Mouse (Mus musculus): ENCODE data around the gene Wdr83. TPM values are rescaled to one million over a fixed set of nuclear protein-coding genes. Genes with fewer than 3 reads are reported as not detected.

Gene Wdr83
- total RNA-seq, 2 experiments from 2014 or later: 26.3 to 34.6 TPM

DNA sequence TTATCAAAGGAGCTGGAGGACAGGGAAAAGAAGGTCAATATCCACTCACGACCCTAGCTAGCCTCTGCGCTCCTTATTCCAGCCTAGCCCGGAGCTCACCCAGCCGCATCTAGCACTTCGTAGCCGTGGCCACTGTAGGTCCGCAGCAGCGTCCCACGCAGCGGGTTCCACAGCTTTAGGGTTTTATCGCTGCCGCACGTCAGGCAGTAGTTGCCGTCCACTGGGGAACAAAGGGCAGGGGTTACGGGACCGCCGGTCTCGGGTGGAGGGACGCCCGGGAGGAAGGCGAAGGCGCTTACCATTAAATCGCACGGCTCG, 933 bp downstream of the Wdr83 start:
- DNase-seq (ENCODE audit: low spot score in 2 of 2): no peak

DNA sequence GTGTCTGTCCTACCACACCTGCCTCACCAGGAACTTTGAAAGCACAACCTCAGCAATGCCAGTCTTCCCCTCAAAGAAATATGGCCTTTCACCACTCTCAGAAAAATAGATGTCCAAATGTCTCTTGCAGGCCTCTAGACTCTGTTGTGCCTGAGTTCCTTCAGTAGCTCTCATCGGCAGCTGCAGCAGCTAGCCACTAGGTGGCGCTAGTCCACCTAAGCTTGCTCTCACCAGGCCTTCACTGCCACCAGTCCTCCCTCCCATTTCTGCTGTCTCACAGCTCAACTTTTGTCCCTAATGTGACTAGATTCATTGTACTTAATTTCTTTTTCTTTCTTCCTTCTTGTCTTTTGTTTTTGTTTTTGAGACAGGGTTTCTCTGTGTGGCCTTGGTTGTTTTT, 4.1 kb downstream of the Wdr83 start:
- DNase-seq (ENCODE audit: low spot score in 2 of 2): peak; percentile 76 to 87

DNA sequence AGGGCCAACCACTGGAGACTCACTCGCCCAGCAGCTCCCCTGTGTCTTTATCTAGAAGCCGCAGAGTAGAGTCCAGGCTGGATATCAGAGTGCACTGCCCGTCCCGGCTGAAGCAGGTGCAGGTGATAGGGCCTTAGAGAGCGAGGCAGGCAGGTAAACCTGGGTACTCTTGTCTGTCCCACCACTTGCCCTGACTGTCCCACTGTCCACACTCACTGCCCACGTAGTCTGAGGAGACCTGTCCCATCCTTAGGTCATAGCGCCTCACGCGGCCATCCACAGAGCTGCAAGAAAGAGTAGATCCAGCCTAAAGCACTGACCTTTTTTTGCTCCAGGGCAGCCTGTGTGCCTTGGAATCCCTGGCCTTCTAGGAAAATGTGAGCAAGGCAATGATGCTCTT, 5.1 kb downstream of the Wdr83 start:
- no peak for DNase-seq (ENCODE audit: low spot score in 2 of 2)

DNA sequence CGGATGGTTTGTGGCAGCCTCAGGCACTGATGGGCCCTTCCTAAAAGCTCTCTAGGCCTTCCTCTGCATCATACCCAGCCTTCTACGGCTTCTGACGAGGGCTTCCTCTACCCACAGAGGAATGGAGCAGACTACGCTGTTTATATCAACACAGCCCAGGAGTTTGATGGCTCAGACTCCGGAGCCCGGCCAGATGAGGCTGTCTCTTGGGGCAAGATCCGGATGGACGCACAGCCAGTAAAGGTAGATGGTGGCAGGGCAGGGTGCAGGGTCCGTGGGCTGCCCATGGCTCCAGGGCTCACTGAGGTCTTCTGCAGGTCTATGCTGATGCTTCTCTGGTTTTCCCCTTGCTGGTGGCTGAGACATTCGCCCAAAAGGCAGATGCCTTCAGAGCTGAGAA, 6.5 kb downstream of the Wdr83 start:
- DNase-seq (ENCODE audit: low spot score in 2 of 2): no peak

DNA sequence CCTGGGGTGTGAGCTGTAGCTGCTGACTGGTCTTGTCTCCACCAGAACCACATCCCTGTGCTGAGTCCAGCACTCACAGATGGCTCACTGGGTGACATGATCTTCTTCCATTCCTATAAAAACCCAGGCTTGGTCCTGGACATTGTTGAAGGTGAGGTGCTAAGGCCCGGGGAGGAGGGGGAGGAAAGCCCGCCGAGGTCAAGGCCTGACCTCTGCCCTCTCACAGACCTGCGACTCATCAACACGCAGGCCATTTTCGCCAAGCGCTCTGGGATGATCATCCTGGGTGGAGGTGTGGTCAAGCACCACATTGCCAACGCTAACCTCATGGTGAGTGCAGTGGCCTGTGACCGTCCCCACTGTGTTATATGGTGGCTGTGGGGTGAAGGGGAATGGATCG, 6.9 kb downstream of the Wdr83 start:
- DNase-seq (ENCODE audit: low spot score in 2 of 2): no peak

DNA sequence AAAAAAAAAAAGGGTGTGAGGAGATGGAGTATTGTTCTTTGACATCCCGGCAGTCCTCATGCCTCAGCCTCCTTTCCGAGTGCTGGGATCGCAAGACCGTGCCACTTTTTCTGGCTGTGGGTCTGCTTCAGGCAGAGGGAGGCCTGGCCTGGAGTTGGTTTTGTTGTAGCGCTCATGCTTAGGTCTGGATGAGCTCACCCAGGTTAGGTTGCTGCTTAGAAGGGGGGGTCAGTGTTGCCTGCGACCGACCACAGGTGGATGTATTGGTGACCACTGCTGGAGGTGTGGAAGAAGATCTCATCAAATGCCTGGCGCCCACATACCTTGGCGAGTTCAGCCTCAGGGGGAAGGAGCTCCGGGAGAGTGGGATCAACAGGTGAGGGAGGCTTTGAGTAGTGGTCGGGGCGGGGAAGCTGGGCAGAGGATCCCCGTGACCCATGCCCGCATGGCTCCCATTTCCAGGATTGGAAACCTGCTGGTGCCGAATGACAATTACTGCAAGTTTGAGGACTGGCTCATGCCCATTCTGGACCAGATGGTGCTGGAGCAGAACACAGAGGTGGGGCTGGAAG, 8.0 kb downstream of the Wdr83 start:
- DNase-seq (ENCODE audit: low spot score in 2 of 2): no peak

DNA sequence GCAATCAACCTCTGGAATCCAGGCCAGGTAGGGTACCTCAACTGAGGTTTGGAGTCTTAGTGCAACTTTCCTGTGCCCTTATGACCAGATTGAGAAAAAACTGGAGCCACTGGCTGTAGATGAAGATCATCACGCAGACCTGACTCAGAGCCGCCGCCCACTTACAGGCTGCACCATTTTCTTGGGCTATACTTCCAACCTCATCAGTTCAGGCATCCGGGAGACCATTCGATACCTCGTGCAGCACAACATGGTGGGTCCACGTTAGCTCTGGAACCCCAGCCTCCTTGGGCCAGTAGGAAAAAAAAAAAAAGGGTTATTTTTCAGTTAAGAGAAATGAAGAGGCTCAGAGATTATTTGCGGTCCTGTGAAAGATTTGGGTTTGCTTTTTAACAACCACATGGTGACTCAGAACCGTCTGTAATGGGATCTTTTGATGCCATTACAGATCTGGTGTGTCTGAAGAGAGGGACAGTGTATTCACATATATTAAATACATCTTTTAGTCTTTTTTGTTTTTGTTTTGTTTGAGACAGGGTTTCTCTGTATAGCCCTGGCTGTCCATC, 8.7 kb downstream of the Wdr83 start:
- no peak for DNase-seq (ENCODE audit: low spot score in 2 of 2)

DNA sequence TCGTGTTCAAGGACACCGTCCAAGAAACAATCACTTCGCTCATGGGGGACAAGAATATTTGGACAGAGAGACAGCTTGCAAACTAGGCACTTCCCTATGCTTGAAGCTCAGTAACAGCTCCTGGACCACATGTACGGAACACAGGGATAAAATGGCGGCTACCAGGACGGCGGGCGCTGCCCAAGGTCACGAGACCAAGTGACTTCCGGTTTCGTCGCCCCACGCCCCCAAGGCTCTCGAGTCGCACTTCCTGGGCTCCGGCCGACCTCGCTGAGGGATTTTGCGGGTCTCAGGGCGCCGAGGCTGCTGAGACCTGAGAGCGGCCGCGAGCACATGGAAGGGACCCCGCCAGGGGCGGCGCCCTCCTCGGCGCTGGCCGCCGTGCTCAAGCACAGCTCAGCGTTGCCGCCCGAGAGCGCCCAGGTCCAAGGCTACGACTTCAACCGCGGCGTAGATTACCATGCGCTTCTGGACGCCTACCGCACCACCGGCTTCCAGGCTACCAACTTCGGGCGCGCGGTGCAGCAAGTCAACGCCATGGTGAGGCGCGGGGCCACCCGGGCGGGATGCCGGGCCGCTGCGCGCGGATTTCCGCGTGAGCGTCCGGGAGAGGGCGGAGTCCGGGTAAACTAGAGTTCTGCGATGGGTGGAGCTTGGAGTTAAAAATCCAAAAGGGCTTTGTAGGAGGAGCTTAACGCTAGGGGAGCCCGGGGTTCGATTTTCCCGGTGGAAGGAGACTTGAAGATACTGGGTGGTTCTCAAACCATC, 9.4 kb downstream of the Wdr83 start, which contains the start of gene Dhps:
Gene Dhps (plus strand): TSS at position 244 of the 768 bp plus-strand sequence.
- peak; percentile 88 to 94 for DNase-seq (ENCODE audit: low spot score in 2 of 2)

DNA sequence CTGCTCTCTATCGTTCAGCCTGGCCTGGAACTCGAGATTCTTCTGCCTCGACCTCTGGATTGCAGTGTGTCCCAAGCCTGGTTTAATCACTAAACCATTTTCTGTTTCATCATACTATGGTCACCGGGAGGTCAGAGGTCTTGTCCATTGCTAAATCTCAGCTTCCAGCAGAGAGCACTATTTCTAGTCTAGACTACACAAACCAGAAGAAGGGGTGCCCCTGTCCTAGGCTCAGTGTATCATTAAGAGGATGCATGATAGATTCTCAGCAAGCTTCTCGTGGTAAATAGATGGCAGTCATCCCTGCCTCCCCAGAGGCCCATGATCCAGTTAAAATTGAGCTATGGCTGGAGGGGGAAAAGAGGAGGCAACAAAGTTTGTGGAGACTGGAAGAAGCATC, 10.1 kb downstream of the Wdr83 start:
- DNase-seq (ENCODE audit: low spot score in 2 of 2): no peak

DNA sequence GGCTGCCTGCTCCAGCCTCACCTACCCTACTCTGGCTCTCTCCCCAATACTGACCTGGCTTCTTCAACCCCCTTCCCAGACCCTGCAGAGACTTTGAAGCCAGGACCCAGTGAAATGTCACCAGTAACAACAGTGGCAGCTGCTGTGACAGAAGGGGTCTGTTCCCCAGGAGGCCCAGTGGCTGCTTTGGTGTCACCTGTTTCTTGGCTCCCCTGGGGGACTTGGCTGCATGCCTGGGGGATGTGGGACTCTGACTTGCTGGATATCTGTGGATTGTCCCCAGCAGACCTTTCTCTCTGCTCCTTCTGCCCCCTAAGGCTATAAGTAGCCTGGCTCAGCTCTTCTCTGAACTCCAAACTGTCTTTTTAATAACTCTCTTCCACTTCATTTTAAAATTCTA, 13.1 kb downstream of the Wdr83 start, which contains the start of gene Gm5741:
Gene Gm5741 (minus strand): TSS at position 1 of the 400 bp plus-strand sequence.
- no peak for DNase-seq (ENCODE audit: low spot score in 2 of 2)

DNA sequence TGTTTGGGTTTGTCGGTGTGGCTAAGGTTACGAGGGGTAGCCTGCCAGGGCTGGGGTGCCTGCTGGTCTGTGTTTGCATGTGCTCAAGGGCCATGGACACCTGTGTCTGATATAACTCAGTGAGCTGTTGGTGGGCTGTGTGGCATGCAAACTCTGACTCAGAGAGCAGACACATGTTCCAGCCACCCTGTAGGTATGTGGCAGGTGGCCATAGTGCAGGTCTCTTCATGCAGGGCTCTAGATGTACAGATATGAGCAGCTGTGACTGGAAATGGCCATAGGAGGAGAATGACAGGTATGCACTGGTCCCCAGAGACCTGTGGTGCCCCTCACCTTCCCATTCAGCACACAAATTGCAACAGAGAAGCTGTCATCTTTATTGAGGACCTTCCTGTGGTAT, 14.0 kb downstream of the Wdr83 start:
- no peak for DNase-seq (ENCODE audit: low spot score in 2 of 2)

DNA sequence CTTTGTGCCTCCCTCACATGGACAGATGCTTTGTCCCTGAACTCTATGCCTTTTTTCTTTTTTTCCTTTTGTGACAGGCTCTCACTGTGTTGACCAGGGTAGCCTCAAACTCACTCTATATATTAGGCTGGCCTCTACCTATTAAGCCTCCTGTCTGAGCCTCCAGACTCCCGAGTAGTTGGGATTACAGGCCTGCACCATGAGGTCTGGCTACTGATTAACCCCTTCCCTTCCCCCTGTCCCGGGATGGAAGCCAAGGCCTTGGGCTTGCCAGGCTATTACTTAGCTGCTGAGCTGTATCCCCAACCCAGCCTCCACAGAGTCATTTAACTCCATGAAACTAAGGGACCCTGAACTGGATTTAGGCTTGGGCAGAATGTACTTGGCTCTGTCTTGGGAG, 15.9 kb downstream of the Wdr83 start:
- DNase-seq (ENCODE audit: low spot score in 2 of 2): no peak

DNA sequence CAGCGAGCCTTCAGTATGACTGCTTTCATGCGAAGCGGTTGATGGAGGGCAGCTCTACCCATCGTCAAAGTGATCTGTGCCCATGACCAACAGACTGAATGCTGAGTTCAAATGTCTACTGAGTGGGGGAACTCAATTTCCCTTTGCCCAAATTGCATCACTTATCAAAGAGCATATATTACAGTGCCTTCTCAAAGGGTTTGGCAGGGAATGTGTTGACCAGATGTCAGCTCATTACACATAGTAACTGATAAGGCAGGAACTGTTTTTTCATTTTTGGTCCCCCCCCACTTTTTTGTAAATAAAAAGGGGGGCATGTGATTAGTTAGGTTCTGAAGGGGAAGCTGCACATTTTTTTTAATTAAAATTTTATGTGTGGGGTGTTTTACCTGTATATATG, 18.5 kb downstream of the Wdr83 start:
- DNase-seq (ENCODE audit: low spot score in 2 of 2): no peak

DNA sequence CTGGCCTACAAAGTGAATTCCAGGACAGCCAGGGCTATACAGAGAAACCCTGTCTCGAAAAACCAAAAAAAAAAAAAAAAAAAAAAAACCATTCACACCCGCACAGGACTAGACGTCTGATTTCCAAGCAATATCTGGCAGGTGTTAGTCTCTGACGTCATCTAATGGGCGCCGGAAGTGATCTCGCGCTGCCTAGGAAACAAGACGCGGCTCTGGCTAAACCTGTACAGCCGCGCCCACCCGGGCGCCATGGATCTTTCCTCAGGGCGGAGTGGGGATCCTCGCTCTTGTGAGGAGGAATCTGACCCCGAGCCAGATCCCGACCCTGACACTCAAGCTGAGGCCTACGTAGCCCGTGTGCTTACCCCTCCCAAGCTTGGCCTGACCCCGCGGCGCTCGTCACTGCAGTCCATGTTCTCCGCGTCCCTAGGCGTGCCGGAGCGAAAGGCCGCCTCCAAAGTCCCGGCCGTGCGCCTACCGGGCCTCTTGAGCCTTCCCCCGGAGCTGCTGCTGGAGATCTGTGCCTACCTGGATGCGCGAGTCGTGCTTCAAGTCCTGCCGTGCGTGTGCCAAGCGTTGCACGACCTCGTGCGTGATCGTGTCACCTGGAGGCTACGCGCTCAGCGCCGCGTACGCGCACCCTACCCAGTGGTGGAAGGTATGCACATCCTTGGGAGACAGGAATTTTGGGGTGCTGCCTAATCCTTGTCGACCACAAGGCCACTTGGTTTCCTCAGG, 21.1 kb downstream of the Wdr83 start, which contains the start of gene Fbxw9:
Gene Fbxw9 (plus strand): TSS at position 177 of the 738 bp plus-strand sequence.
- peak; percentile 85 to 95 for DNase-seq (ENCODE audit: low spot score in 2 of 2)

DNA sequence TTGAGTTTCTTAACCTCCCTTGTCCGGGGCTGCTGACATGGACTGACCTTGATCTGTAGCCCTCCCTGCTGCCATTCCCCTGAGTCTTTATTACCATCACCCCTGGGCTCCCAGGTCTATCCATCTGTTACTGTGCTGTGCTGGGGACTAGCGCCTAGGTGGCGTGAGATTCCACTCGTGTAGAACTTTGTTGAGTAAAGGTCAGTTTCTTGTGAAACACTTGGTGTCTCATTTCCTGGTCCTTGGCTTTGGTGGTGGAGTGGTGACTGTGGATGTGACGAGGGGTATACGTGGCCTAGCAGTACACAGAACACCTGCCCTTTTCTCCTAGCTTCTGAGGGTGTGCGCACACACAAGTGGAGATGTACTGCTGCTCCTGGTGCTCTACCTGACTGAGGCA, 23.7 kb downstream of the Wdr83 start:
- DNase-seq (ENCODE audit: low spot score in 2 of 2): no peak

DNA sequence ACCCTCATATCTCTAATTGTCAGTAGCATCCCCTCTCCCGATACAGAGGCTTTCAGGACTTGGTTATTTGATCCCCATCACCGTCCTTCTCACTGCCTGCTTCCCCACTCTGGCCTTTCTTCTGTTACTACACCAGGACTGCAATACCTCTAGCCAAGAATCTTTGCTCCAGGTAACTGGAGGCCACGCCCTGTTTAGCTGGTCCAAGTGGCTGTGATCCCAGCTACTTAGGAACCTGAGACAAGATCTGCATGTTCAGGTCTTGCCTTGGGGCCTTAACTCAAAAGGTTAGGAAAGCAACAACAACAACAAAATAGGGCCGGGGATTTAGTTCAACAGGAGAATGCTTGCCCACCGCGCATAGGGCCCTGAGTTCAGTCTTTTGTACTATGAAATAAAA, 37.5 kb downstream of the Wdr83 start:
- DNase-seq (ENCODE audit: low spot score in 2 of 2): no peak

DNA sequence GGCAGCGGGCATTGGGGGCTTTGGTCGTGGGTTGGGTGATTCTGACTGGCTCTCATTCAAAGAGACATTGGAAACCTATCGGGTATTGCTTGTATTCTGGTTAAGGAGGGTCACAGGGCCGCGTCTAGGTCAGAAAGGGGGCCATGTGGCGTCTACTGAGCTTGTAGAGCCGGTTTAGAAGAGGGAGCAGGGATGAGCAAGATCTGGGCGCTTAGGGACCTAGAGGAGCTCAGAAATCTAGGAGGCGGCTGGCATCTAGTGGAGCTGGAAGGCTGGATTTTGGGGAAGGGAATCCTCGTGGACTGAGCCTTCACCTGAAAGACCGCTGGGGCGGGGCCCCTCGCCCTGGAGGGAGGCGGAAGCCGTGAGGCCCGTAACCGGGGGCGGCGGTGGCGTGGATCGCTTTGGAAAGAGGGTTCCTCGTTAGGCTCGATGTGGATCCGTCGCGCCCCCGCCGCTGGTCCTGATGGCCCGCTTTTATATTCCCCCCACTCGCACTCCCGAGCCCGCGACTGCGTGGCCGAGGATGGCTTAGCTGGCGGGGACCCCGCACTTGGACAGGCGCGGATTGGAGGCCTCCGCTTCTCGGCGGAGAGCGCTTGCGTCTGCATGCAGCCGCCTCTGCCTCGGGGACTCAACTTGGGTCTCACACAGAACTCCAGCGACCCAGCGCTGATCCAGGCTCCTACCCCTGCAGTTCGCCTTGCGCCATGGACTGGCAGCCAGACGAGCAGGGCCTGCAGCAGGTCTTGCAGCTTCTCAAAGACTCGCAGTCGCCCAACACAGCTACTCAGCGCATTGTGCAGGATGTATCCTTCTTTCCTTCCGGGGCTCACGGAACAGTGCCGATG, 43.2 kb downstream of the Wdr83 start:
- DNase-seq (ENCODE audit: low spot score in 2 of 2): peak; percentile 46

DNA sequence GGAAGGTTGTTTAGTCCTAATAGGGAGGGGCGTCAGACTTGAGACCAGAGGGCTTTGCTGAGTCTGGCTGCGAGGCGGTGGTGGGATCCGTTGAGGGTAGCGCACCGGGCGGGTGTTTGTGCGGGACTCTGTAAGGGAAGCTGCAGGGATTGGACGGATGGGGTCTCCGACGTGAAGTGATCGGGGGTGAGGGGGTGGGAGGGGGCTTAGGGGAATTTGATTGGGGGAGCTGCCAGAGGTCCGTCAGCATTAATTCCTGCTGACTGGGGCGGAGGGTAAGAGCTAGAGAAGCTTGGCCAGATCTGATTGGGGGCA, 43.8 kb downstream of the Wdr83 start:
- no peak for DNase-seq (ENCODE audit: low spot score in 2 of 2)

DNA sequence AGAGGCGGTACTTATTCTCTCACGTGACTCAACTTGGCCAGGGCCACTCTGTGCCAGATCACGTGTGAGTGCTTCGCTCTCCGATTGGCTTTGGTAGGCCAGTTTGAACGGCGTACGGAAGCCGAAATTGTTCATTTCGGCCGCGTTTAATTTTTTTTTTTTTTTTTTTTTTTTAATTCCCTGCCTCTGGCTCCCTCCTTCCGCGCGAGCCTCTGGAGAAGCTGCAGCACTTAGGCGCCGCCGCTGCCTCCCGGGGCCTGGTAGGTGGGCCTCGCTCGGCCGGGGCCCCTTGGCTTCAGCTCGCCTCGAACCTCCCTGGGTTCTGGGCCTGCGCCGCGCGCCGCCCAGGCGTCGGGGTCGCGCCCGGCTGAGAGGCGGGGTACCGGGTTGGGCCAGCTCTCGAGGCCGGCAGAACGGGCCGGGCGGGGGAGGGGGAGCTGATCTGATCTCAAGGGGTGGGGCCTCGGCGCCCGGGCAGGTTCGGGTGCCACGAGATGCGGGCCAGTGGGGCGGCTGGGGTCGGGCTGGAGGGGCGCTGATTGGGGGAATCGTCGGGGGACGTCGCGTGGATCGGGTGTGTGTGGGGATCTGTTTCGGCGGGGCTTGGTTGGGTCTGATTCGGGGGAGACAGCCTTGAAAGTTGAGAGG, 44.3 kb downstream of the Wdr83 start, which contains the start of gene Tnpo2:
Gene Tnpo2 (plus strand): TSS at position 198 of the 648 bp plus-strand sequence.
- peak; percentile 87 to 96 for DNase-seq (ENCODE audit: low spot score in 2 of 2)

DNA sequence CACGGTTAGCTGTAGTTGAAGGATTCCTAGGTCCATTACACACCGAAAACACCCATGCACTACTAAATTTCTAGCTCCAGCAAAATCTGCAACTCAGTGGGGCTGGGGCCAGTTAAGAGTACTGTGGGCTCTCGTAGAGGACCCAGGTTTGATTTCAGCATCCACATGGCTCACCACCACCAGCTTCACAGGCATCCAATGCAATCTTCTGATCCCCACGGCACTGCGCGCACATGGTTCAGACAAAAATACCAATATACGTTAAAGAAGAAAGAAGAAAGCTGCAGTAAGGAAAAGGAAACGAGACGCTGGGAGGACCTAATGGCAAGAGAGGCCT, 44.8 kb downstream of the Wdr83 start:
- no peak for DNase-seq (ENCODE audit: low spot score in 2 of 2)

All from layer of hippocampus, postnatal 14 days (tissue).